Mouse (Mus musculus) embryonic facial prominence, embryonic 13.5 days (tissue): ENCODE data around the gene Wdfy1. TPM values are rescaled to one million over a fixed set of nuclear protein-coding genes. Genes with fewer than 3 reads are reported as not detected.
A peak's percentile ranks its signal among the peaks of the same experiment; 100 is the strongest.

Source experiments
- ATAC-seq: fragments of 200-750 bp; cut with Nextera tagmentation; 2 replicates; pipeline ENCODE4 v1.8.0; 2017; ENCODE audit warnings: low read depth; ENCODE audit not compliant: insufficient number of reproducible peaks, insufficient read depth, low FRiP score, low TSS enrichment
- H3K27ac ChIP-seq: fragments of 300-500 bp; sonication (generic); 2 replicates; pipeline ENCODE4 v1.5.1; 2015; ENCODE audit warnings: moderate library complexity, mild to moderate bottlenecking, inconsistent platforms
- H3K27me3 ChIP-seq: fragments of 300-500 bp; sonication (generic); 2 replicates; pipeline ENCODE4 v1.6.1; 2015; ENCODE audit warnings: mild to moderate bottlenecking, inconsistent platforms
- H3K36me3 ChIP-seq: fragments of 300-500 bp; sonication (generic); 2 replicates; pipeline ENCODE4 v1.6.1; 2015; ENCODE audit warnings: mild to moderate bottlenecking, inconsistent platforms
- H3K4me1 ChIP-seq: fragments of 300-500 bp; sonication (generic); 2 replicates; pipeline ENCODE4 v1.6.1; 2015; ENCODE audit warnings: inconsistent platforms
- H3K4me2 ChIP-seq: fragments of 300-500 bp; sonication (generic); 2 replicates; pipeline ENCODE4 v1.6.1; 2015; ENCODE audit warnings: moderate library complexity, mild to moderate bottlenecking, inconsistent platforms
- H3K4me3 ChIP-seq: fragments of 300-500 bp; sonication (generic); 2 replicates; pipeline ENCODE4 v1.5.1; 2015; ENCODE audit warnings: mild to moderate bottlenecking, inconsistent platforms
- H3K9ac ChIP-seq: fragments of 300-500 bp; sonication (generic); 2 replicates; pipeline ENCODE4 v1.6.1; 2015; ENCODE audit warnings: mild to moderate bottlenecking, inconsistent platforms
- H3K9me3 ChIP-seq: fragments of 300-500 bp; sonication (generic); 2 replicates; pipeline ENCODE4 v1.6.1; 2016; ENCODE audit warnings: inconsistent platforms
- WGBS: fragments of 180-500 bp; shearing (Covaris S2); methylation state at CpG from one replicate; pipeline ENCODE4 v1.1.7; 2015; ENCODE audit warnings: mixed read lengths; 5-methylcytosine and 5-hydroxymethylcytosine counted together
- polyA plus RNA-seq: library from polyadenylated mRNA; unstranded; fragments of >200 nt; fragmentation: Nextera tagmentation; extraction: Ambion mirVana; gene quantifications from 2 replicates; pipeline ENCODE4 v1.2.1, GENCODE M21; 2015

The Wdfy1 gene
- polyA plus RNA-seq, 1 experiment from 2014 or later: 35.7 TPM

DNA sequence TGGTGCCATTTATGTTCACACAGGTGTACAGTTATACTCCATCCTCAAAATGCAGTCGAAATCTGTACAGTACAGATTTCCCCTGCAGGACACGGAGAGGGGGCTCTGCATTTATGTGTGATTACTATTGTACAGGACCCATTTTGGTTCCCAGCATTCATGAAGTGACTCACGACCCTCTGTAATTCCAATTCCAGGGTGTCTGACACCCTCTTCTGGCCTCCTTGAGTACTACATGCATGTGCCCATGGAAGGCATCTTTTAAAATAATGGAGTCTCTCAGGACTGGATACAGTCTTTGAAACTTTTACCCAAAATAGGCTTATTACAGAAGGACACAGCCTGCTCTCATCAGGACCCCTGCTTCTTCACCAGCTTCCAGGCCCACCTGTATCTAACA, 6.5 kb upstream of the Wdfy1 start:
- Histone ChIP-seq H3K27me3 (no peaks in the 10 kb centered on the region), H3K9ac (no peak overlapping the region), H3K36me3 (peaks cover 53% of the 10 kb centered on the region), H3K4me1 (no peaks in the 10 kb centered on the region), H3K9me3 (no peaks in the 10 kb centered on the region), H3K4me2 (no peak overlapping the region), H3K4me3 (no peak overlapping the region), H3K27ac (no peak overlapping the region)
- ATAC-seq: no peak
- WGBS: 83% methylated on average over 3 of the region's 3 CpGs

- H3K4me2 ChIP-seq: no peak overlapping the region
- 79% methylated on average over 11 of the region's 11 CpGs for WGBS
- ATAC-seq: no peak
- H3K36me3 ChIP-seq: peaks cover 49% of the 10 kb centered on the region
- H3K4me1 ChIP-seq: 0 out of 2 replicates have a peak, but pooled peaks cover 2% of the 10 kb centered on the region
- no peaks in the 10 kb centered on the region for H3K27me3 ChIP-seq
- H3K27ac ChIP-seq: no peak overlapping the region
- H3K9me3 ChIP-seq: no peaks in the 10 kb centered on the region
- no peak overlapping the region for H3K4me3 ChIP-seq
- H3K9ac ChIP-seq: no peak overlapping the region
Measured at GRCm38 (mm10) chr1:79778011-79778410, 2.1 kb upstream of the Wdfy1 start.

- Histone ChIP-seq H3K4me2 (no peak overlapping the region), H3K9me3 (no peaks in the 10 kb centered on the region), H3K4me3 (no peak overlapping the region), H3K27ac (no peak overlapping the region), H3K9ac (no peak overlapping the region), H3K4me1 (0 out of 2 replicates have a peak, but pooled peaks cover 2% of the 10 kb centered on the region), H3K36me3 (peaks cover 15% of the 10 kb centered on the region), H3K27me3 (no peaks in the 10 kb centered on the region)
- 84% methylated on average over 4 of the region's 4 CpGs for WGBS
- ATAC-seq: no peak
Measured at GRCm38 (mm10) chr1:79774164-79774780, 1.7 kb downstream of the Wdfy1 start.

DNA sequence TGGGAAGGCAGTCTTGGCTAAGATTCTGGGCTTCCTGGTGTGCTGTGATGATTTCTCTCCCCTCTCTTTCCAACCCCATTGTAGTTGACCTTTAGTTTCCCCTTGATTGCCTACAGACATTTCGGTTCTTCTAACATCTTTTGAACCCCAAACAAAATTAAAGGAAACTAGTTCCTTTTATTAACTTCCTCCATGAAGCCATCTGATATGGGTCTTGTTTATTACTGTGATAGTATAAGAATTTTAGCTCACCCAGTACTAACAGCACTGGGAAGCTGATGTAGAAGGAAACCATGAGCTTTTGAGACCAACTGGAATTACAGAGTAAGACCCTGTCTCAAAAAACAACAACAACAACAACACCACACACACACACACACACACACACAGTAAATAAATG, 7.7 kb downstream of the Wdfy1 start:
- Histone ChIP-seq H3K4me1 (no peaks in the 10 kb centered on the region), H3K9ac (no peak overlapping the region), H3K4me2 (no peak overlapping the region), H3K36me3 (no peaks in the 10 kb centered on the region), H3K27ac (no peak overlapping the region), H3K4me3 (no peak overlapping the region), H3K27me3 (no peaks in the 10 kb centered on the region), H3K9me3 (no peaks in the 10 kb centered on the region)
- no peak for ATAC-seq
- WGBS: 45% methylated on average over 1 of the region's 1 CpGs

DNA sequence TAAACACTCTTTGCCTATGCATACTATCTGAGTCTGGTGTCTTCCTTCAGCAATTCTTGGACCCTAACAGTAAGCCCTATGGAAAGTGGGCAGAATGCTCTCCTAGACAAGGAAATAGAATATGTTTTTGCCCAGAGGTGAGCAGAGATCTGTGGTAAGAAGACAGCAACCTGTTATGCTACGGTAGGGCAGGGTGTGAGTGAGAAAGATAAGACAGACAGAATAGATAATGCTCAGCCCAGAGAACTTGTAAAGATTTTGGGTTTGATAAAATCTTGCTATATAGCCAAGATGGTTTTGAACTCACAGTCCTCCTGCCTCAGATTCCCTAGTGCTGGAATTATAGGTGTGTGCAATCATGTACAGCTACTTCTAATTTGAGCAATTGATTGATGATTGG, 11.5 kb downstream of the Wdfy1 start:
- Histone ChIP-seq H3K9me3 (no peaks in the 10 kb centered on the region), H3K27ac (no peak overlapping the region), H3K9ac (no peak overlapping the region), H3K4me3 (no peak overlapping the region), H3K36me3 (no peaks in the 10 kb centered on the region), H3K4me1 (peaks cover 17% of the 10 kb centered on the region), H3K4me2 (no peak overlapping the region), H3K27me3 (no peaks in the 10 kb centered on the region)
- WGBS: 88% methylated on average over 1 of the region's 1 CpGs
- ATAC-seq: no peak

DNA sequence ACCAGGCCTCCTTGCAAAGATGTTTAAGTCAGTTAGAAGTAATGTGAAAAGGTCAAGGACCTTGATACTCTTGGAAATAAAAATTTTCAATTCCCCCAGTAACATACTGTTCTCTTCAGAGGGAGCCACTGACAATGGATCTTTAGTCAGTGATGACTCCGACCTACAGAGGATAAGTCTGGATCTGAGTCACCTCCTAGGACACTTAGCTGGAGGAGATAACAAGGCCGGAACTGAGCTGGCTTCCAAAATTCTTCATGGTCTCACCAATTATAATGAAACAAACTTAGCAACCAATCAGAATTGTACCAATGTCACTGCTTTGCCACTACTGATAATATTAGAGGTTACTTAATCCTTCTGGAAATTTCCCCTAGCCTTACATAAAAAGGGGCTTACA, 11.9 kb downstream of the Wdfy1 start:
- Histone ChIP-seq H3K9me3 (no peaks in the 10 kb centered on the region), H3K36me3 (no peaks in the 10 kb centered on the region), H3K27ac (no peak overlapping the region), H3K27me3 (no peaks in the 10 kb centered on the region), H3K4me3 (no peak overlapping the region), H3K4me1 (peaks cover 21% of the 10 kb centered on the region), H3K4me2 (no peak overlapping the region), H3K9ac (no peak overlapping the region)
- WGBS: 91% methylated on average over 2 of the region's 2 CpGs
- ATAC-seq: no peak

DNA sequence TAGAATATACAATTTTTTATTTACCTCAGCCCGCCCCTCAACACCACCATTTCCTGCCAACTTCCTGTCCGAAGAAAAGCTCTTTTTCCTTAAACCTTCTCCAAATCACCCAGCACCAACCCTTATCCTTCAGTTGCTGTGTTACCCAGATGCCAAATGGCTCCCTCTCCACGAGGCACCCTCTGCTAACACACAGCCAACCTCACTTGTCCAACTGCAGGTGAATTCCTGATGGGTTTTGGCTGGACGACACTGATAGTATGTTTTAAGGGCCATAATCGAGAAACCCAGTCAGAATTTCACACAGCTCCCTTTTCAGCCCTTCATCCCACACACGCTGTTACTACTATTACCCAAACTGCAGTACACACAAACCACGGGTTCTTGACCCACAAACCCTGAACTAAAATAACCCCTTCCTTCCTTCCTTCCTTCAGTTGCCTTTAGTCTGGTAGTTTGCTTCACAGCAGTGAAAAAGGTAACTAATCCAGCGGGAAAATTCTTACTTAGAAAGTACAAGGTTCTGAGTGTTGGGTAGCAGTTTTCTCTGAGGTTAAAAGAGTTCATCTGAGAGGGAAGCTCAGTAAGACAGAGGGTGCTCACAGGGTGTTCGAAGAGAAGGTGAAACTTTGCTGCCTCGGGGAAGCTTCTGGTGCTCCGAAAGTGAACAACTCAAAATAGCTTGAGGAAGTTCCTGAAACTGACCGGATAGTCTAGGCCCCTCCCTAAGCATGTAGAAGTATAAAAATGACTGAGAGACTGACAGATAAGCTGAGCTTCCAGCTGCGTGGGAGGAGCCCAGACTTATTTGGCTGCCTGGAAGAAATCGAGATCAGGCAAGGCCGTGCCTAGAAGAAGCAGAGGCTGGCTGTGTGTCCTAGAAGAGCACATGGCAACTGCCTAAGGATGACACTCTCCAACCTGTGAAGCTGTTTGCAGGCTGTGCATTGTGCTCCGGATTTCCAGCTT, 13.4 kb downstream of the Wdfy1 start:
- Histone ChIP-seq H3K4me1 (peaks cover 25% of the 10 kb centered on the region), H3K4me2 (peak overlapping the region; percentile 86), H3K27ac (no peak overlapping the region), H3K27me3 (no peaks in the 10 kb centered on the region), H3K36me3 (no peaks in the 10 kb centered on the region), H3K4me3 (peak overlapping the region; percentile 68), H3K9ac (no peak overlapping the region), H3K9me3 (no peaks in the 10 kb centered on the region)
- 57% methylated on average over 16 of the region's 16 CpGs for WGBS
- ATAC-seq: no peak

DNA sequence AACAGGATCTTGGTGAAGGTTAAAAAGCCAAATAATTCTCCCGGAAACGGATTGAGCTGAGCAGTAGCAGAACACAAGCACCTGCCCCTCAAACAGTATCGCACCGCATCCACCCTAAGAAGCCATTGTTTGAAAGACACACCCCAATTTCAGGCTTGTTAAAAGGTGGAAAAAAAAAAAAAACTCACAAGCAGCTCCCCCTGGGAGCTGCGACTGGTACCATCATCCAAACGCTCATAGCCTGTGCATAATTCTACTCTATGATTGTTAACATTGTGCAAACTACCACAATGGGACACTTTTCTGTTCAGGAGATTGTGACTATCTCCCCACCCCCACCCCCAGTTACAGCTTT, 14.0 kb downstream of the Wdfy1 start:
- Histone ChIP-seq H3K4me3 (peak overlapping the region; percentile 68), H3K9me3 (no peaks in the 10 kb centered on the region), H3K27ac (no peak overlapping the region), H3K4me2 (peak overlapping the region; percentile 86), H3K36me3 (no peaks in the 10 kb centered on the region), H3K4me1 (peaks cover 25% of the 10 kb centered on the region), H3K27me3 (no peaks in the 10 kb centered on the region), H3K9ac (0 out of 2 replicates have a peak overlapping the region, but pooled peaks have one; percentile 32)
- WGBS: 0% methylated on average over 6 of the region's 6 CpGs
- no peak for ATAC-seq

GRCm38 (mm10) chr1:79761106-79761916, 14.6 kb downstream of the Wdfy1 start:
- WGBS: under 1% methylated on average over 65 of the region's 65 CpGs
- no peaks in the 10 kb centered on the region for H3K9me3 ChIP-seq
- H3K4me1 ChIP-seq: peaks cover 25% of the 10 kb centered on the region
- H3K9ac ChIP-seq: peak overlapping the region; percentile 85
- no peaks in the 10 kb centered on the region for H3K36me3 ChIP-seq
- H3K27me3 ChIP-seq: no peaks in the 10 kb centered on the region
- no peak overlapping the region for H3K27ac ChIP-seq
- peak overlapping the region; percentile 68 for H3K4me3 ChIP-seq
- peak; percentile 87 for ATAC-seq
- H3K4me2 ChIP-seq: peak overlapping the region; percentile 86

GRCm38 (mm10) chr1:79760656-79761055, 15.3 kb downstream of the Wdfy1 start:
- H3K4me2 ChIP-seq: peak overlapping the region; percentile 86
- ATAC-seq: no peak
- H3K4me3 ChIP-seq: peak overlapping the region; percentile 68
- no peaks in the 10 kb centered on the region for H3K27me3 ChIP-seq
- no peaks in the 10 kb centered on the region for H3K36me3 ChIP-seq
- WGBS: 9% methylated on average over 11 of the region's 11 CpGs
- peaks cover 25% of the 10 kb centered on the region for H3K4me1 ChIP-seq
- no peaks in the 10 kb centered on the region for H3K9me3 ChIP-seq
- peak overlapping the region; percentile 85 for H3K9ac ChIP-seq
- no peak overlapping the region for H3K27ac ChIP-seq

DNA sequence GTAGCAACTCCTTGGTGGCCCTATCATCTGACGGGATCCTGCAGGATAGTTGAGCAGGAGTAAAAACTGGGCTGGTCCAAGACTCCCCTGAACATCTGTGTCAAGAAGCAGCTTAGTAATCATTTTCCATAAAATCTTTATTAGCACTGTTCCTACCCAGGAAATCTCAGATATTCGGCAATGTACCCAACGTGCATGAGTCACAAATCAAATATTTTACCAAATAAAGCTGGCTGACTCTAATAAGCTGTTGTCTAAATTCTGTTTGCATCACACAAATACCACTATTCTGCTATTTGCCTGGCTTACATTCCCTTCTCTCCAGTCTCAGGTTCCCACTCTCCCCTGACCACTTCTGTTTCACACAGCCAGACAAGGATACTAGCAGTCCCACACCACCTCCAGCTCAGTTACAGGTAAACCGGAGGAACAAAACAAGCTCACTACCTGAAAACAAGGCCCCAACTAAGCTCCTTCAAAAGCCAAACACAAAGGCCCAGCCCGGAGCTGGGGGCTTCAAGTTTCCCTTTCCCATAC, 16.4 kb downstream of the Wdfy1 start:
- Histone ChIP-seq H3K4me1 (peaks cover 25% of the 10 kb centered on the region), H3K4me3 (peak overlapping the region; percentile 1; the same call in 1 of the 2 replicates), H3K27me3 (no peaks in the 10 kb centered on the region), H3K9me3 (no peaks in the 10 kb centered on the region), H3K9ac (no peak overlapping the region), H3K4me2 (peak overlapping the region; percentile 86), H3K36me3 (no peaks in the 10 kb centered on the region), H3K27ac (no peak overlapping the region)
- ATAC-seq: no peak
- WGBS: 63% methylated on average over 5 of the region's 5 CpGs
